Mouse (Mus musculus): ENCODE results near the gene Tspan12. TPM values are rescaled to one million over a fixed set of nuclear protein-coding genes. Genes with fewer than 3 reads are reported as not detected.

The Tspan12 gene
- total and polyA plus RNA-seq, 3 experiments: not detected

- Histone ChIP-seq H3K36me3 (ENCODE audit: control insufficient read depth in 1 of 2, insufficient read depth in 2 of 2, low read length in 2 of 2) (no peaks in the 10 kb centered on the region), H3K9me3 (replicated peaks; ENCODE audit: insufficient read depth, low read length) (no peaks in the 10 kb centered on the region), H3K4me1 (ENCODE audit: control insufficient read depth in 1 of 2, insufficient read depth in 2 of 2, low read length in 2 of 2) (no peaks in the 10 kb centered on the region), H3K27ac (ENCODE audit: control insufficient read depth, low read depth, low read length) (no peak overlapping the region), H3K4me3 (ENCODE audit: control insufficient read depth in 1 of 2, insufficient read depth in 1 of 2, low read depth in 2 of 2, low read length in 2 of 2) (no peak overlapping the region), H3K9ac (ENCODE audit: control insufficient read depth, low read depth, low read length, poor library complexity, severe bottlenecking) (no peak overlapping the region), H3K27me3 (ENCODE audit: control insufficient read depth in 1 of 2, insufficient read depth in 2 of 2, low read length in 2 of 2) (no peaks in the 10 kb centered on the region), H3K79me2 (ENCODE audit: control insufficient read depth, insufficient read depth, low read length, poor library complexity) (no peaks in the 10 kb centered on the region)
- DNase-seq (ENCODE audit: low read depth, low spot score): no peak
- TF ChIP-seq ZC3H11A (IDR thresholded peaks at IDR 0.05; ENCODE audit: low read depth, low read length) (no peak), SMC3 (IDR thresholded peaks at IDR 0.05; ENCODE audit: low read depth, low read length) (no peak), CHD1 (IDR thresholded peaks at IDR 0.05; ENCODE audit: low read depth, low read length) (no peak)
Observed at GRCm38 (mm10) chr6:21851346-21851595, 1.0 kb downstream of the Tspan12 start.

GRCm38 (mm10) chr6:21850526-21851345 is 1.6 kb downstream of the Tspan12 start:
- Histone ChIP-seq H3K36me3 (ENCODE audit: control insufficient read depth in 1 of 2, insufficient read depth in 2 of 2, low read length in 2 of 2) (no peaks in the 10 kb centered on the region), H3K9me3 (replicated peaks; ENCODE audit: insufficient read depth, low read length) (no peaks in the 10 kb centered on the region), H3K4me1 (ENCODE audit: control insufficient read depth in 1 of 2, insufficient read depth in 2 of 2, low read length in 2 of 2) (no peaks in the 10 kb centered on the region), H3K79me2 (ENCODE audit: control insufficient read depth, insufficient read depth, low read length, poor library complexity) (no peaks in the 10 kb centered on the region), H3K9ac (ENCODE audit: control insufficient read depth, low read depth, low read length, poor library complexity, severe bottlenecking) (no peak overlapping the region), H3K27me3 (ENCODE audit: control insufficient read depth in 1 of 2, insufficient read depth in 2 of 2, low read length in 2 of 2) (no peaks in the 10 kb centered on the region), H3K27ac (ENCODE audit: control insufficient read depth, low read depth, low read length) (no peak overlapping the region), H3K4me3 (ENCODE audit: control insufficient read depth in 1 of 2, insufficient read depth in 1 of 2, low read depth in 2 of 2, low read length in 2 of 2) (no peak overlapping the region)
- no peak for TF ChIP-seq NELFE (IDR thresholded peaks at IDR 0.05; ENCODE audit: low read depth, low read length)
- no peak for TF ChIP-seq MYC (IDR thresholded peaks at IDR 0.05; ENCODE audit: low read depth, low read length)
- no peak for TF ChIP-seq MEF2A (IDR thresholded peaks at IDR 0.05; ENCODE audit: extremely low read depth, insufficient replicate concordance, low read depth, low read length, poor library complexity, severe bottlenecking)
- TF ChIP-seq CTCF (IDR thresholded peaks at IDR 0.05 in 2 of 3, conservative IDR thresholded peaks at IDR 0.05 in 1 of 3; ENCODE audit: control insufficient read depth in 1 of 3, insufficient read depth in 1 of 3, low read depth in 2 of 3, low read length in 3 of 3, poor library complexity in 1 of 3, severe bottlenecking in 1 of 3): no peak
- no peak for TF ChIP-seq JUND (IDR thresholded peaks at IDR 0.05; ENCODE audit: low read depth, low read length)
- no peak for TF ChIP-seq MYB (IDR thresholded peaks at IDR 0.05; ENCODE audit: low read depth, low read length)
- TF ChIP-seq POLR2A (IDR thresholded peaks at IDR 0.05; ENCODE audit: control insufficient read depth in 1 of 2, insufficient read depth in 1 of 2, low read depth in 1 of 2, low read length in 2 of 2, poor library complexity in 1 of 2): no peak
- no peak for TF ChIP-seq USF2 (IDR thresholded peaks at IDR 0.05; ENCODE audit: borderline replicate concordance in 1 of 2, insufficient read depth in 1 of 2, low read depth in 1 of 2, low read length in 2 of 2)
- no peak for TF ChIP-seq ZNF384 (IDR thresholded peaks at IDR 0.05; ENCODE audit: low read depth, low read length)
- no peak for TF ChIP-seq POLR2AphosphoS5 (IDR thresholded peaks at IDR 0.05; ENCODE audit: borderline replicate concordance, low read depth, low read length)
- TF ChIP-seq UBTF (IDR thresholded peaks at IDR 0.05; ENCODE audit: borderline replicate concordance, insufficient read depth, low read depth, low read length): no peak
- TF ChIP-seq MAX (IDR thresholded peaks at IDR 0.05; ENCODE audit: low read length): no peak
- no peak for TF ChIP-seq CHD2 (IDR thresholded peaks at IDR 0.05; ENCODE audit: low read length)
- TF ChIP-seq USF1 (IDR thresholded peaks at IDR 0.05; ENCODE audit: low read depth, low read length): no peak
- DNase-seq (ENCODE audit: low read depth, low spot score): no peak
